Mouse (Mus musculus) MN1 (cell line): ENCODE results near the gene Lpcat2.
"Not testable (repeated sequence)": the region's sequence is repeated elsewhere in the genome, so short reads cannot be mapped to it uniquely, and the experiment has no call there.

ENCODE experiments used
- DNase-seq: peaks from one replicate; pipeline ENCODE4 v3.0.0-alpha.2; 2016; ENCODE audit warnings: low spot score

The Lpcat2 gene

DNA sequence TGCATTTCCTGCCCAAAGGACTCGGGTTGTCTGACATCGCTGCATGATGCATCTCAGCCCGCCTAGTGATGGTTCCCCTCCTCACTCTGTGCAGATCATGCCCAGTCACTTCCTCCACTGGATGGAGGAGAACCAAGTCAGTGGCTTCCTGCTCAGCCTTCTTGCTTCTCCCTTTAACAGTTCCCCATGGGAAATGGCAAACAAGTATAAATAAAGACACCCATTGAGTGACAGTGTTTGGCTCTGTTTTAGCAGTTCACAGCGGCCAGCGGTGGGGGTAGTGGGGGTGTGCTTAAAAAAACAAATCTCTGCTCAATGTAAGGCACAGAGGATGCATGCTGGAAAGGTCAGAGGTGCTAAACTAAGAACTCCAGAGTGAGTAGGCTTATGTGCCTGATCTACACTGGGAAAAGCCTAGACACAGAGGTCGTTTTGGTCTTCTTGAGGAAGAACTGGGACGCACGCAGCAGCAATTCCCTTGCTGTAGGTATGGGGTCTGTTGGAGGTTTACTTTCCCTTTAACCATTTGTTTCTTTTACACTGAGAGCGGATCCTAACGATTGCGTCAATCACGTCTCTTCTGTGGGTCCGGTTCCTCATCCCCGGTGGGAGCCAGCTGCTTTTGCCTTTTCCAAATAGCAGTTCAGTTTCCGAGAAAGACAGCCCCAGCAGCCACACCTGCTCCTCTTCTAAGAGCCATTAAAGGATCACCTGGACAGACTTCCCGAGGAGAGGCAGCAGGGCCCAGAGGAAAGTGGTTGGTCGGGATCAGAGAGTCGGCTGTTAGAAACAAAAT lies 1.8 kb upstream of the Lpcat2 start:
- no peak for DNase-seq

DNA sequence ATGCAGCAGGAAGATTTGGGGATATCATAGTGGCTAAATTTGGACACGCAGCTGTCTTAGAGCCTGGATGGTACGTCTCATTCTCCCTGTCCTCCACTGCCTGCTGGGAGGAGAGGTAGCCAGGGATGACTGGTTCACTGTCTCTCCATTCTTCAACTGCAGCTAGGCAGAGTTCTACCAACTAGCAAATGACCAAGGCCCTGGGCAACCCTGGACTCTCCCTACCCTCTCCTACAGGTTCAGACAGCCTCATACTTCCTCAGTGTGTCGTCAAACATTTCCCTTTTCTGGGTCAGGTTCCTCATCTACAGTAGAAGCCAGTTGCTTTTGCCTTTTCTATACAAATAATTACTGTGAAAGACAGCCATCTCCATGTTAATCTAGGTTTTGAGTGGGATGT lies 466 bp upstream of the Lpcat2 start:
- no peak for DNase-seq

DNA sequence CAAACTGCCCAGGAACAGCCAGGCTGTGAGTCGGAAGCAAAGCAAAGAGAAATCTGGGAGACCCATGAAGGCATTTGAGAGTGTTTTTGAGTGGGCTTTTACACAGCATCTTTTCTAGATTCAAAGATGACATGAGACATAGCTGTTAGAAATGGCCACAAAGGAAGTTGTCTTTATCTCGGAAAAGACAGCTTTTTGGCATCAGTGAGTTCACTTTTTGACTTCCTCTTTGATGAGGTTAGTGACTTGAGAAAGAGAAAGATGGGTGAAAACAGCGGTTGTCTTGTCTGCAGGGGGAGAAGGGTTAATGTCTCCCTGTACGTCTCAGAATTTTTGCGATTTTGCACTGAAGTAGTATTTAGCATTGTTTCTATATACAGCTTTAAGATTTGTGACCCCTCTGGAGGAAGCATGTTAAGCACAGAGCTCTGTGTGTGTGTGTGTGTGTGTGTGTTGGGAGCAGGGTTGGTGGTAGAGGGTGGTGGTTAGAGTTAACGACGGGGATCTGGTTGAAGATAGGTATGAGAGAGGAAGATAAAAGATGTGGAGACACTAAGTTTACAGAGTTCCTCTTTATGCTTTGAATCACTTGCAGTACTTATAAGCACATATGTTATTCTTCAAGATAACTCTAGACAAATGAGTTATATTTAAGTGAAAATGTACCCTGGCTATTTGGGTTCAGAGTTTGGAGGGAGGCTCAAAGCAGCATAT lies 1.3 kb downstream of the Lpcat2 start:
- no peak for DNase-seq

DNA sequence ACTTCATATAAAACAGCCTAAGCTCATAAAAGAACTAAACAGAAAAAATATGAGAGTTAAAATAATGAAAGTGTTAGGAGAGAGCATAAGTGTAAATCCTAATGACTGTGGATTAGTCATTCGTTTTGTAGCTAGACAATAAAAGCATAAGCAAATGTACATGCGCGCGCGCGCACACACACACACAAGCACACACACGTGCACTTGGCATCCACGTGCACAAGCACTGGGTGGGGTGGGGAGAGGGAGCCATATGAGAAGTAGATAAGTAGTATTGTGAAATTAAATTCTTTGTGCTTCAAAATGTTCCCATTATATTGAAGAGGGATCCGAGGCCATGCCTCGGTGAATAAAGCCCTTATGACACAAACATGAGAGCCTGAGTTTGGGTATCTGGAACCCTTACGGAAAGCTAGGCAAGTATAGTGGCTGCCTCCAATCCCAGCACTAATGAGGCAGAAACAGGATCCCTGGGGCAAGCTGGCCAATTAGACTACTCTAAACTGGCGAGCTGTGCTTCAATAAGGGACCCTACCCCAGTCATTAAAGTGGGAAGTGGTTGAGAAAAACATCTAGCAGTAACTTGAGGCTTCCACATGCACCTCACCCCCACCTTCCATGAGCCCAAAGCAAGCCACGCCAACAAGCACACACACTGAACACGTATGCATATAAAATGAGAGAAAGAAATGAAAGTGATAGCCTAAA lies 3.5 kb downstream of the Lpcat2 start:
- no peak for DNase-seq

DNA sequence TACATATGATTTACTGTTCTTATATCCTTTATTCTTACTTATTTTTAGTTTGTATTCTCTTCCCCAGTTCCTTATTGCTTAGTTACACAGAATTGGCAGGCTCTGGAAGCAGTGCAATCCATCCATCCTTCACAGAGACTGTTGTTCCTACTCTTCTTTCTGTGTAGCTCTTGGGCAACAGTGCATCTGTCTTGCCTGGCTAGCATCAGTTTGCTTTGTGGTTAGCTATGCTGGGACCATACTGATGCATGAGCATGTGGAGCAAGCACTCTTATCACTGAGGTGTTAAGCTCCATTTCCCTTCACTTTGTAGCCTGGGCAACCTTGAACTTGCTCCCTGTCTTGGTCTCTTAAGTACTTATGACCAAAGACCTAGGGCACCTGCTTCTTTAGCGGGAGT lies 6.8 kb downstream of the Lpcat2 start:
- DNase-seq: no peak

DNA sequence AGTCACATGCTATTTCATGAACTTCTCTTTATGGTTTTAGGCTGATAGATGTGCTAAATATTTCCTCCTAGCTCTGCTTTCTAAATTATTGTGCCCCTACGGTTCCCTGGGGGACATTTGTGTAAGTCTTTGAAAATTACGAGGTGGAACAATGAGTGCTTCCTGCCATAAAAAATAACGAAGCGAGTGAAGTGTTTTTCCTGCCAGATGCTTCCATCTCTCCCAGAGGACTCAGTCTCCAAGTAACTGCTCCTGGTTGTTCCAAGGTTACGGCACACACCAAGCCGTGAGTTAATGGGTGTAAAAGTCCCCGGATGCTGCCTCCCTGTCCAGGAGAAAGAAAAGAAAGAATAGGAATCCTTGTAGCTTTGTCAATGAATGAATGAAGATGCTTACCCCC lies 15.1 kb downstream of the Lpcat2 start:
- no peak for DNase-seq

DNA sequence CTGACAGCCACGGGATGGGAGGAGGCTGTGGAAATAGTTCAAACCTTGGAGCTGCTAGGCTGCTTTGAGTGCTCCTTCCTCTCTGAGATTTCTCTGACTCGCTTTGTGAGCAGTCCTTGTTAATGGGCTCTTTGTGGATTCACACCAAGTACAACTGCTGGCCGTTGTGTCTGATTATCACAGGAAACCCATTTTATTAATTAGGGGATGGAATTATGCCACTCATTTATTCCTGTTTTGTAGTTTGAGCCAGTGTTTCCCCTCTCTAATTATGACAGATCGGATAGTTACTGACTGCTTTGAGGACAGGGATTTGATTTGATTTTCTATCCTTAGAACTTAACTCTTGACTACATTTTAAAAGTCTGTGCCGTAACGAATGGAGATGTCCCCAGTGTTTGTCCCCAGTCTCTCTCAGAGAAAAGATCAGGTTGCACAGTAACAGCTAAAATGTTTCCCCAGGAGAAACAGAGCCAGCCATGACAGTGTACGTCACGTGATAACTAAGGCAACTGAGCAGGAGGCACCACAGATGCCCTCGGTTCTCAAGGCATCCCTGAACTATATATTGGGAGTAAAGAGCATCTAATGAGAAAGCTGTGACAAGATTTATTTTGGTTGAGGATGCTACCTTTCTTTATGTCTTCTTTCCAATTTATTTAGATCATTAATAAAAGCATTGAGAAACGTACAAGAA lies 17.1 kb downstream of the Lpcat2 start:
- DNase-seq: no peak

DNA sequence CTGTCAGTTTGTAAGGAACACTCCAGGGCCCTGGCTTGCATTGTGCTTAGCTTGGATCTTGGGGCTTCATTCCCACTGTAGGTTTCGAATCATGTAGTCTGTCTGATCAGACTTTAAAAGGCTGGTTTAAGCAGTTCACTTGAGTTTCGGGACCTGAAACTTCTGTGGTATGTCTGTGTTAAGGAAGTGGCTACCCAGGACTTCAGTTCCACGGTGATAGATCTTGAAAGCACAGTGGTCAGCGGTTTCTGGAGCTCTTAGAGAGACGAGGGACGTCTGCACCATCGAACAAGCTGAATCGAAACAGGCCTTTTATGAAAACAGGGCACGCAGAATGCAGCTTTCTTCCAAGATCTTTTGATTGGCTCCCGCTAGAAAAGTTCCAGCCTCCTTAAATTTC lies 20.7 kb downstream of the Lpcat2 start:
- no peak for DNase-seq

DNA sequence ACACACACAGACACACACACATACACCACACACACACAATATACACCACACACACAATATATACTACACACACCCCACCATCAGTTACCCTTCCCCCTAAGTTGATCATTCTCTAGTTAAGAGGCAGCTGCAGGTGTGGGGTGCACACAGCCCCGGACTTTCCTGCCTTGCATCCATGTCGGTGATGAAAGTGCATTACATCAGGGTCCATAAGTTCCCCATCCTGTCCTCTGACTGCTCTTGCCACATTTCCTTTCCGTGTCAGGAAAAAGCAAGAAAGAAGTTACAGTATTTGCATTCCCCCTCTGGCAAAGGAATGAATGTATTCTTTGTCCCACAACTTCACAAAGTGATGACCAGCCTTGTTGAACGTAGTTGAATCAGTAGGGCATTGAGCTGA lies 26.1 kb downstream of the Lpcat2 start:
- no peak for DNase-seq

DNA sequence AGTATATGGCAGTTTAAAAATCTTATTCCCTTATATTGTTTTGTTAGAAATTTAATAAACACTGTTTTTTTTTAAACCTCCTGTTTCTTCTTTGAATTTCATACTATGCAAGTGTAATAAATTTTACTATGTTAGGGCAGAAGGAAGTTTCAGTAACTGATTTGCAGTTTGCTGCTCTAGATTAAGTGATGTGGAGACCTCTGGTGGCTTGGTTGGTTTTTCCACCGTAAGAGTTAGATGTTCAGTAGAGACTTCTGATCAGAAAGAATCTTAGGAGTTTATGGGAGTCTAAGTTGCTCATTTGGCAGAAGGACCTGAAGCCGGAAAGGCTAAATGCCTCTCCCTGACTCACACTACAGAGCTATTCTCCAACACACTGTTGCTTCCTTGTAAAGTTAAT lies 28.6 kb downstream of the Lpcat2 start:
- no peak for DNase-seq

DNA sequence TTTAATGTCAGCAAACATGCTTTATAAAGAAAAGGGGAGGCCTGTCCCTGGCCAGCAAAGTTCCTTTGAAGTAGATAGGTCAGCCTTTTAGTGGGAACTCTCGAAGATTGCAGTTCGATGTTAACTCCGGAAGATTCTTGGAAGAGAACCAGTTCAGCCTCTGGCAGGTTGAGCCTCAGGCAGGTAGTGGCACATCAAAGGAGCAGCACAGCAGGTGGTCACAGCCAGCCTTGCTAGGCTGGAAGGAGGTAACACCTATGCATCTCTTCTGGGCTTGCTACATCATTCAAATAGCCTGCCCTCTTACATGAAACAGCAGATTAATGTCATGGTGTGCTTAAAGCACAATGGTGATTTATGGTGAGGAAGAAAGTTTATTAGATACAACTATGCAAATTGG lies 37.1 kb downstream of the Lpcat2 start:
- DNase-seq: not testable (repeated sequence)

DNA sequence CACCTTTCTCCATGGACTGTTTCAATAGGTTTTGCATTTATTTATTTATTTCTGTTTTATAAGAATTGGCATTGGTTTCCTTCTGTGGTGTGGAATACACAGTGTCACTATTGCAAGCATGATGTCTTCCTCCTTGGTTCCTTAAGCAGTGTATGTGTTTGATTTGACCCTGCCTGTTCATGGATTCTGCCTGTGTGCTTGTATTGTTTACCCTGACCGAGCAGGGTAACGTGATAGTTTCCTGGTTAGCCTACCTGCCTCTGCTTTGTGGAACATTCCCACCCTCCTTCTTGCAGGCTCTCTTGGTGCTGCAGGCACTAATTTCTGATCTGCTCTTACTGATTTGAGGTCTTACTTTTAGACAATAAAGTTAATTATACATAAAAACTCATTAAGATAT lies 38.7 kb downstream of the Lpcat2 start:
- DNase-seq: no peak

DNA sequence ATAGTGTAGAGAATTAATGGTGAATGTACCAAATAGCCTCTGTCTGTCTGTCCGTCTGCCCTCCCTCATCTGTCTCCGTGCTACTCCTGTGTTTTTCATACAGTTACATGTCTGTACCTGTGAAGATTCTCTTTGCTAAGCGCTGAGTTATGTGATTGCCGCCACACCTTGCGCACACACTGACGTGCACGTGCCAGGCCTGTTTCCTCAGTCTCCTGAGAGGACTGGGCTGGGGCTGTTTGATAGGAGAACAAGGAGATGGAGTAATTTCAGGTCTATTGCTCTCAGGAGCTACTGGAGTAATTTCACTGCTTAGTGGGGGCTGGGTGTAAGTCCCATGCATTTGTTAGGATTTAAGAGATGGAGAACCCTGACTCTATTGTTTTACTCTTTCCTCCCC lies 39.9 kb downstream of the Lpcat2 start:
- DNase-seq: no peak

DNA sequence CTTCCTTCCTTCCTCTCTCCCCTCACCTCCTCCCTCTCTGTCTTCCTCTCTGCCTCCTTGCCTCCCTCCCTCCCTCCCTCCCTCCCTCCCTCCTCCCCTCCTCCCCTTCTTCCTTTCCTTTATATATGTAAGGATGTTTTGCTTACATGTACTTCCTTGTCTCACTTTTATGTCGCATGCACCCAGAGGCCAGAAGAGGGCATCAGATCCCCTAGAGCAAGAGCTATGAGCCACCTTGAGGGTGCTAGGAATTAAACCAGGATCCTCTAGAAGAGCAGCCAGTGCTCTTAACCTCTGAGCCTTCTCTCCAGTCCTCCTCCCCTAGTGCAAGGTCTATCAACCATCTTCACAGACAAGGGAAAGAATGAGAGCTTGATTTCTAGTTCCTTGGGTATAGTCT lies 40.9 kb downstream of the Lpcat2 start:
- no peak for DNase-seq

DNA sequence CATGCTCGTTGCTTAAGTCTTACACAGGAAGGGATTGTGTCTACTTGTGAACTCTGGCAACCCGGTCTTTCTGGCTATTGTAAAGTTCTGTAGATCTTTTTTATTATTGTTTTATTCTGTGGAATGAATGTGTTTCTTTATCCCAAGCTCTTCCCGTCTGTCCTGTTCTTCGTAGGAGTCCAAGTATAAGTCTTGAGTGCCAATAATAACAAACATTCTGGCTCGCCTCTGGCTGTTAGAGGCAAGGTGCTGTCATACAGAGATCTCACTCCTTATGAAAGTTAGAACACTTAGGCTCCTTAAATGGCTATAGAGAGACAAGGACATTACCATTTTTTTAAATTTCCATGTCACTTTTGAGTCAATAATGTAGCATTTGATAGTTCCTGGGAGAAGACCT lies 41.5 kb downstream of the Lpcat2 start:
- no peak for DNase-seq

DNA sequence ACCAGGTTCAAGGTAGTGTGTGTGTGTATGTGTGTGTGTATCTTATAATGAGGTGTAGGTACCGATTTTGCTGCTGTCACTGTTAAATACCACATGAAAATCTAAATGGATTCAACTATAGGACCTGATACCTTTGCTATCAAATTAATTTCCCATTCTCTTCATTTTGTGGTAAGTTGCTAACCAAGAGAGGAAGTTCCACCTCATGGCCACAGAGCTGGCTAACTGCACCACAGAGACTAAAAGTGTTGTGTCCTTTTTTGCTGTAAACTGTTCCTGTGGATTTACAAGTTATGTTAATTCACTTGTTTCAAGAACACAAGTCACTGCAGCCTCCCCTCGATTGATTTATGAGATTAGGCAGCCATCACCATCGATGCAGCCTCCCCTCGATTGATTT lies 42.7 kb downstream of the Lpcat2 start:
- DNase-seq: no peak

DNA sequence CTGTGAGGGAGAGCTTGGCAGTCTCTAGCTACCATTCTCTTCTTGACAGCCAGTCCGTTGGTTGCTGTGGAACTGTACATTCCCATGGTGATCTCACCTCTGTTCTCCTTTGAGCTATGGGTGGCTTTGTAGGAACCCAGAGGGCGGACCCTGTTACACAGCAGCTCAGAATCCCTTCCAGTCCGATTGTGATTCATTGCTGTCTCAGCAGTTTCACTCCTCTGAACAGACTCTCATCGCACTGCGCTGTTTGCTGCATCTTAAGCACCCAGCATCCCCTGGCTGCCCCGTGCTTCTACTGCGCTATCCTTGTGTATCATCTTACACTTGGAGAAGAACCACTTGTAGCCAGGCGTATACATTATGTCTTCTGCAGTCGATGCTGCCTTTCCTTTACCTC lies 44.5 kb downstream of the Lpcat2 start:
- DNase-seq: no peak

DNA sequence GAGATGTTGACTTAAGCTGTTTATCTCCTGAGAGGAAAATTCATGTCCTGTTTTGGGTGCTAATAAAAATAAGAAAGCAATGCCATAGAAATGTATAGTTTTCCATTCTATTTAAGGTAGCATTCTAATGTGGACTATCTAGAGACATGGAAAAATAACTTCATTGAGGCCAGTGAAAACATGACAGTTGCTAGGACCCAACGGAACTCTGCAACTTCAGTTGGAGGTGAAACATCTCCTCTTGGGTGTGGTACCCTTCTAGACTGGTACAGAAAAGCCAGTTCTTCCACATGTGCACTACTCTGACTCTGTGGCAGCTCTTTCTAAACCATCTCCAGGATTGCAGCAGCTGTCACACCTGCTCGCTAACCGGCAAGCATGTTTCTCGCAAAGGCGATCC lies 46.0 kb downstream of the Lpcat2 start, which contains the start of gene Capns2:
TSS of gene Capns2 (plus strand) at position 301 of the 400 bp plus-strand sequence.
- no peak for DNase-seq

DNA sequence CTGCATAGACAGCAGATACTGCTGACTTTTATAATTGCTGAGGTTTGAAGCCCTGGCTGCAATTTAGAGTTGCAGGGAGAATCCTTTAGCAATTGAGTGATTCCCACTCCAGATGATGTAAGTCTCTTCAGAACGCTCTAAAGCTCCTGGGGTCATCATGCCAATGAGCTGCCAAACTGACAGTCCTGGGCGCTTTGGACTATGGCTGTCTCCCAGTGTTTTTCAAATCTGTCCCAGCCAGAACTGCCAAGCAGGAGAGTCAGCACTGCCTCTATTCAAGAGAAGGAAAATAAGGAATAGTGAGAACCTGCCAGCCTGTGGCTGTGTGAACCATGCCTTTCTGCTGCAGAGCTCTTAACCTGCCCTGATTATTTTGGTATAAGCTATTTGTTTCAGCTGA lies 47.8 kb downstream of the Lpcat2 start:
- DNase-seq: no peak

DNA sequence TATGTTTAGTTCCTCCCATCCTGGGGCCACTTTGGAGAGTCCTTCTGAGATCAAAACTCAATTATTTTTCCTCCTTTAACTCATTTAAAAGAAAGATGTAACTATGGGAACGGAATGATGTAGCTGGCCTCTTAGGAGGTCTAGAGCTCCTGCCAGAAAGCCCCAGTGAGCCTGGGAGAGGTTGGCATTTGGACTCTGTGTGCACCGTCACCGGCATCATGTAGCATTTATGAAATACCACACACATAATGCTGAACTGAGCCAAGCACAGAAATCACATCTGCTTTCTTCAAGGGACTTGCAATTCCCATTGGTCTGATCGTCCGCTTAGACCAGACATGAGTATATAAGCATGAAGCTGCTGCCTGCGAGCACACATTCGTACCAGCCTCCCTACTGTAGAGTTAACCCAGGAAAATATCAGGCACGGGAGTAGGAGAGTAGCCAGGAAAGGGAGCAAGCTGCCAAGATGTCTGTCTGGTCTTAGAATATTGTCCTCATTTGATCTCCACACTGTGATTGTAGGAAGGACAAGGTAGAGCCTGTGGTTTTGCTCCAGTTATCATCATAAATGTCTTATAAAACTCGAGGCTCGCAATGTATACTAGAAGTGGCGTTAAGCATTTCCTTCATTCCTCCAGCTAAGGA lies 48.5 kb downstream of the Lpcat2 start:
- DNase-seq: no peak

DNA sequence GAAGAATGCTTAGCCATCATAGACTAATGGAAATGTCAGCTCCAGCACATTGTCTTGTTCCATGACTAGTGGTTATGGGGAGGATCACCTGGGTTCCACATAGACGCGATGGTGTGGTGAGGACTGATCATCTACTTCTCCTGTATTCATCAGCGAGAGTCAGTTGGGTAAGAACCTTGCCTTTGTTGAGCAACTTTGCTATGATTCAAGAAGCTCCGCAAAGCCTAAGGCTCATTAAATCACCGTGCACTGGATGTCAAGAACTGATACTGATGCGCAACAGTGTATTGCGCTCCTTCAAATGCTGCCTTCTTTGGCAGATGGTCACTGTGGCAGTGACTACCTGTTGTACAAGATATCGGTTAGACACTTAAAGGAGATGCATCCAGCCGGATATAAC lies 51.4 kb downstream of the Lpcat2 start:
- no peak for DNase-seq

DNA sequence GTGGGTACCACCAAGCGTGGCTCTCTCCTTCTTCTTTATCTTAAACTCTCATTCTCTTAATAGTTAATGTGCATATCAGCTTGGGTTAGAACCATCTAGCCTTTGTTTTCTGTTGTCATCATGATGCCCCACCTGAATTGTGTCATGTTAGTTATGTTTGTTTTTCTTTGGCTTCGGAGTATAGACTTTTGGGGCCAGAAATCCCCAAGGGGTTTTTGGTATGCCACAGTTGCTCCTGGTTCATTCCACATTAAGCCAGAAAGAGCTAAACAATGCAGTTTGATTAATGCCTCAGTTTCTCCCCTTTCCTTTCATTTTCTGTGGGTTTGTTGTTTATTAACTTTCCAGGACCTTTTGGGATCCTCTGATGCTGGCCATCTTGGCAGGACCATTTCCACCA lies 53.3 kb downstream of the Lpcat2 start:
- no peak for DNase-seq
